Mouse (Mus musculus) embryonic fibroblast, embryonic 13.5 days (primary cell): ENCODE data around the gene Txnip. TPM values are rescaled to one million over a fixed set of nuclear protein-coding genes. Genes with fewer than 3 reads are reported as not detected.
A peak's percentile ranks its signal among the peaks of the same experiment; 100 is the strongest.
"Not testable (repeated sequence)": the region's sequence is repeated elsewhere in the genome, so short reads cannot be mapped to it uniquely, and the experiment has no call there.

ENCODE experiments used
- H3K27ac ChIP-seq: 2 replicates; pipeline ENCODE4 v1.5.1; 2012; ENCODE audit warnings: low read length, control low read depth, inconsistent platforms; ENCODE audit not compliant: insufficient read depth
- H3K4me1 ChIP-seq: 2 replicates; pipeline ENCODE4 v1.6.1; 2011; ENCODE audit warnings: low read length; ENCODE audit not compliant: control insufficient read depth, insufficient read depth
- H3K4me3 ChIP-seq: 2 replicates; pipeline ENCODE4 v1.5.1; 2011; ENCODE audit warnings: mild to moderate bottlenecking, control low read depth, low read length; ENCODE audit not compliant: insufficient read depth
- CTCF ChIP-seq: IDR thresholded peaks from 2 replicates; pipeline ENCODE4 v1.5.1; 2011; ENCODE audit warnings: mild to moderate bottlenecking, control low read depth, low read length, moderate library complexity, borderline replicate concordance; ENCODE audit not compliant: insufficient read depth
- POLR2A ChIP-seq: IDR thresholded peaks from 2 replicates; pipeline ENCODE4 v1.6.1; 2011; ENCODE audit warnings: low read depth, mild to moderate bottlenecking, control low read depth, low read length, moderate library complexity
- polyA plus RNA-seq: library from polyadenylated mRNA; stranded (reverse); fragments of >200 nt; gene quantifications from 2 replicates; pipeline ENCODE4 v1.2.4, GENCODE M21; 2011; ENCODE audit warnings: low read depth; ENCODE audit not compliant: missing spikeins, insufficient read length

The Txnip gene
- polyA plus RNA-seq, 1 experiment, result 98.8 TPM

DNA sequence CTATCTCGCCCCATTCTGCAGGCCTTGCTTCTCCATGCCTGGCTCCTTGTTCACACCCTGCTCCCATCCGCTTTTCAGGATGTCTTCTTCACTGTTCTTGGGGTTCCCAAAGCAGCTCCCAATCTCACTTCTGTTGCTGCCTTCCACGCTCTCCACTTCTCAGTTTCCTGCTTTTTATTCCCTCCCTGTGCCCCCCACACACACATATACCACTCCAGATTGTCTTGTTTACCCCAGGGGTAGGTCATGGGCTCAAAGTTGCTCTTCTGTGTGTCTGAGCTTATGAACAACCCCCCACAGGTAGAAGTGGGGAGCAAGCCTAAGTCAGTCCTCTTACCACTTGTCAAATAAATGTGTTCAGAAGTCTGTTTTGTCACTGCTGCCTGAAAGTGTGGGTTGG is 41.7 kb downstream of the Txnip start:
- H3K4me3 ChIP-seq, result no peak overlapping the region
- peaks cover 14% of the 10 kb centered on the region for H3K4me1 ChIP-seq
- peak overlapping the region; percentile 48; the same call in 1 of the 2 replicates for H3K27ac ChIP-seq
- TF ChIP-seq POLR2A, result no peak
- no peak for TF ChIP-seq CTCF

GRCm38 (mm10) chr3:96600639-96601250 is 43.0 kb downstream of the Txnip start, which contains the start of gene Lix1l:
TSS of gene Lix1l (plus strand) at chr3:96601149.
- H3K4me3 ChIP-seq, result peak within 1 kb of the TSS; percentile 51
- TF ChIP-seq CTCF (no peak), POLR2A (peak; percentile 75)

DNA sequence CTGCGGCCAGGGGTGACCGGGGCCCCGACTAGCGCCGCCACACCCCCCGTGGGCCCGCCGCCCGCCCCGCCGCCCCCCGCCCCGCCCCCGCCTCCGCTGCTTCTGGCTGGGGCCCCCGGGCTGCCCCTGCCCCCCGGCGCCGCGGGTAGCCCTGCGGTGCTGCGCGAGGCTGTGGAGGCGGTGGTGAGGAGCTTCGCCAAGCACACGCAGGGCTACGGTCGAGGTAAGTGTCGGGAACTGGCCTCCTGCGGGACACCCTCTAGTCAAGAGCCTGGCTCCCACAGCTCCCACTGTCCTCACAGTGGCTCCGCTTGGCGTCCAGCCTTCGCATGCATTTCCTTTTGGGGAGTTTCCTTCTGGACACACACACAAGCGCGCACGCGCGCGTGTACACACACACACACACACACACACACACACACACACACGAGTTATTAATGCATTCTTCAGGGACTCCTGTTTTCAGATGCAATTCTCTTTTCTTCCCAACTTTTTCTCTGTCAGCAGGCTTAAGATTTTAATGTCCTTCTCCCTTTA is 43.6 kb downstream of the Txnip start:
- peaks cover 14% of the 10 kb centered on the region for H3K4me1 ChIP-seq
- peak overlapping the region; percentile 51 for H3K4me3 ChIP-seq
- peak; percentile 80 for TF ChIP-seq POLR2A
- no peak for TF ChIP-seq CTCF
- H3K27ac ChIP-seq, result peak overlapping the region; percentile 90

More at GRCm38 (mm10) chr3:96600639-96601250, 43.0 kb downstream of the Txnip start, which contains the start of gene Lix1l:
- Histone ChIP-seq H3K27ac (peak within 1 kb of the TSS; percentile 90), H3K4me1 (peaks cover 14% of the 10 kb centered on the region)

- Histone ChIP-seq H3K4me3 (peak overlapping the region; percentile 51), H3K27ac (peak overlapping the region; percentile 90), H3K4me1 (peaks cover 14% of the 10 kb centered on the region)
- TF ChIP-seq POLR2A, result no peak; the same call in 1 of the 2 replicates
- TF ChIP-seq CTCF, result no peak
These were observed 44.4 kb downstream of the Txnip start for GRCm38 (mm10) chr3:96601941-96602703.

DNA sequence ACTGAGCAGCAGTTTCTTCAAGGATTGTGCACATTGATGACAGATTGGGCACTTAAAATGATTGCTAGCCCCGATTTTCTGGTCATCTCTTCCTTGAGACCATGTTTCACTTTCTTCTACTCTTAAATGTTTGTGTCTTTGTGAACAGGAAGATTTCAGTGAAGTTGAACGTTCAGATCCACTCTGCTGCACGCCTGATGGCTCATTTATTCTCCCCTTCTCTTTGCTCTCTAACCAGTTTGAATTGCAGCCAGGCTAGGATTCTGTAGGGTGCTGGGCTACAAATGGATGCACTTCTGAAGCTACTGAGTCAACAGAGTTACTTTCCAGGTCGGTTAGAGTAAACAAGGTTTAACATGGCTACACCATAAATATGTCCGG is 44.9 kb downstream of the Txnip start:
- peak overlapping the region; percentile 51 for H3K4me3 ChIP-seq
- H3K27ac ChIP-seq, result peak overlapping the region; percentile 90
- H3K4me1 ChIP-seq, result peaks cover 14% of the 10 kb centered on the region

DNA sequence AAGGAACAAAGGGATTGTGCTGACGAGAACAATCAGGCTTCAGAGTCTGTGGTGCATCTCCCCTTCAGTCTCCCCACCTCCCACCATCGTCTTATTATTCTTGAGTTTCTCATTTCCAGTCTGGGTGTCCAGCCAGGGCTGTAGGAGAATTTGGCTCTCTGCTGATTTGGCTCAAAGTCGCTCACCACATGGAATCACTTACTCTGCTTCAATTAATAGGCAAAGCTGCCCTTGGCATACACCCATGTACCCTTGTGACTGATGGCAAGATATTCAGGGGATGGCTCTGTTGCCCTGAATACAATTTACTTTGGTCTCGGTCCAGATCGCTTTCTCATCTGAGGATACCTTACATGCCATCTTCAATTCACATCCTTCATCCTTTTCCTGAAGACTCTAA is 45.6 kb downstream of the Txnip start:
- Histone ChIP-seq H3K4me3 (peak overlapping the region; percentile 51; the same call in 1 of the 2 replicates), H3K27ac (peak overlapping the region; percentile 90)

More for the DNA sequence above, 44.9 kb downstream of the Txnip start:
- TF ChIP-seq CTCF (no peak), POLR2A (no peak; the same call in 1 of the 2 replicates)

DNA sequence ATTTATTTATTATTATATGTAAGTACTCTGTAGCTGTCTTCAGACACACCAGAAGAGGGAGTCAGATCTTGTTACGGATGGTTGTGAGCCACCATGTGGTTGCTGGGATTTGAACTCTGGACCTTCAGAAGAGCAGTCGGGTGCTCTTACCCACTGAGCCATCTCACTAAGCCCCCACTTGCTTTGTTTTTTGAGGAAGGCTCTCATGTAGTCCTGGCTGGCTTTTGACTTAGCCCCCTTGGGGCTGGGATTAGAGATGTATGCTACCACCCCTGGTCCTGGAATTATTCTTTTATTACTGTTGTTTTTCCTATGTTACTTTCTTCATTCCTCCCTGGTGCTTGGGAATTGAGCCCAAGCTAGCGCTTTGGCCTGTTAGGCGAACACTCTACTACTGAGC is 48.2 kb downstream of the Txnip start:
- H3K4me3 ChIP-seq, H3K27ac ChIP-seq: not testable (repeated sequence)

More for the DNA sequence above, 45.6 kb downstream of the Txnip start:
- TF ChIP-seq POLR2A, result no peak
- TF ChIP-seq CTCF, result no peak
- H3K4me1 ChIP-seq, result peaks cover 14% of the 10 kb centered on the region

GRCm38 (mm10) chr3:96606618-96607017 is 48.9 kb downstream of the Txnip start:
- peaks cover 7% of the 10 kb centered on the region; the same call in 1 of the 2 replicates for H3K4me1 ChIP-seq
- no peak overlapping the region for H3K4me3 ChIP-seq
- TF ChIP-seq POLR2A (no peak), CTCF (no peak)

More for the DNA sequence above, 48.2 kb downstream of the Txnip start:
- not testable (repeated sequence) for H3K4me1 ChIP-seq

More at GRCm38 (mm10) chr3:96606618-96607017, 48.9 kb downstream of the Txnip start:
- H3K27ac ChIP-seq, result no peak overlapping the region

Other genes starting within 250 kb of the Txnip start
- not detected in 2 replicates for gene BC107364, start 105.7 kb upstream of the Txnip start, polyA plus RNA-seq
- gene Hfe2, start 32.8 kb upstream of the Txnip start, polyA plus RNA-seq, result not detected in 2 replicates
- gene Gm16253, start 19.0 kb downstream of the Txnip start, polyA plus RNA-seq, result not detected in 2 replicates
- gene Polr3gl, start 36.2 kb downstream of the Txnip start, polyA plus RNA-seq, result 23.2 and 30.6 TPM in 2 replicates
- 5.1 and 7.4 TPM in 2 replicates for gene Ankrd34a, start 38.7 kb downstream of the Txnip start, polyA plus RNA-seq
- gene Lix1l, start 43.2 kb downstream of the Txnip start, polyA plus RNA-seq, result 109 and 123 TPM in 2 replicates
- 108 and 113 TPM in 2 replicates for gene Rbm8a, start 72.0 kb downstream of the Txnip start, polyA plus RNA-seq
- gene Pex11b, start 77.4 kb downstream of the Txnip start, polyA plus RNA-seq, result 31.3 and 35.5 TPM in 2 replicates
- 0.28 and 0.30 TPM in 2 replicates for gene Gm42957, start 77.5 kb downstream of the Txnip start, polyA plus RNA-seq
- 1.7 and 2.0 TPM in 2 replicates for gene Itga10, start 87.6 kb downstream of the Txnip start, polyA plus RNA-seq
- 0.23 and 0.67 TPM in 2 replicates for gene Ankrd35, start 112.2 kb downstream of the Txnip start, polyA plus RNA-seq
- 40.9 and 46.0 TPM in 2 replicates for gene Pias3, start 138.4 kb downstream of the Txnip start, polyA plus RNA-seq
- gene Nudt17, start 150.6 kb downstream of the Txnip start, polyA plus RNA-seq, result 4.4 and 5.2 TPM in 2 replicates
- gene Polr3c, start 169.7 kb downstream of the Txnip start, polyA plus RNA-seq, result 28.3 and 35.1 TPM in 2 replicates
- gene Rnf115, start 169.7 kb downstream of the Txnip start, polyA plus RNA-seq, result 30.9 and 38.9 TPM in 2 replicates